Mouse (Mus musculus) thymus, postnatal 0 days (tissue): Measurements from ENCODE around the gene Plcg2. TPM values are rescaled to one million over a fixed set of nuclear protein-coding genes. Genes with fewer than 3 reads are reported as not detected.

ENCODE experiments used
- DNase-seq: peaks from one replicate; pipeline ENCODE4 v3.0.0-alpha.2; 2015; ENCODE audit warnings: low spot score
- polyA plus RNA-seq: library from polyadenylated mRNA; unstranded; fragments of >200 nt; fragmentation: Nextera tagmentation; extraction: Ambion mirVana; gene quantifications from 2 replicates; pipeline ENCODE4 v1.2.1, GENCODE M21; 2015

The Plcg2 gene
- polyA plus RNA-seq, 1 experiment from 2014 or later, result 8.4 TPM

DNA sequence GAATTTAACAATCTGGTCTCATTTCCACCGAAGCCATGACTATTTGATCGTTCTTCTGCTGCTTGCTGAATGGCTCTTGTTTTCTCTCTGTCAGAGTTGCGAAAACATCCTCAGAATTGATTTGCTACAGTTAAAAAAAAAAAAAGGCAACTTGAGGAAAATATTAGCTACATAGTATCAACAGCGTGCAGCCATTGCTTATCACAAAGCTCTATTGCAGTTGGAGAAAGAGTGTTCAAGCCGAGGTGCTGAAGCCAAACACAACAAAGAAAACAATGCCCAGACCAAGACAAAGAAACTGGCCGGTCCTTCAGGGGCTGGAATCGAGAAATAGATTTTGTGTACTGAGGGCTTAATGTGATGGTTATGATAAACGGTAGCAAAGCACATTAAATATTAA lies 47.0 kb downstream of the Plcg2 start:
- DNase-seq, result no peak

DNA sequence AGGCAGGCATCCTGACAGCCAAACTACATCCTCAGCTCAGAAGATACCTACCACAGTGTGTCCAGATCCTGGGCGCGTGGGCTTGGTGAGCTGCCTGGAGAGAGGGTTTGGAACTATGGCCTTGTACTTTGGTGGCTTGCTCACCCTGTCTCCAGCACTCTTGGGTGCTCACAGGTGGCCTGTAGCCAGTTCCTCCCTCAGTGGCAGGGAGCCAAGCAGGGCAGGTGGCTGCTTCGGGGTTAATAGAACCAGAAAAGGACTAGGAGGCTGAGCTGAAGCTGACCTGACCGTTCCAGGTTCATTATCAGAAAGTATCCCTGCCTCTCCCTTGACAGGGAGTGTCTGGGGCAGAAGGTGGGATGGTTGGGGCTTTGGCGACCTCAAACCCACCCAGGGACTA lies 48.3 kb downstream of the Plcg2 start:
- DNase-seq, result no peak

DNA sequence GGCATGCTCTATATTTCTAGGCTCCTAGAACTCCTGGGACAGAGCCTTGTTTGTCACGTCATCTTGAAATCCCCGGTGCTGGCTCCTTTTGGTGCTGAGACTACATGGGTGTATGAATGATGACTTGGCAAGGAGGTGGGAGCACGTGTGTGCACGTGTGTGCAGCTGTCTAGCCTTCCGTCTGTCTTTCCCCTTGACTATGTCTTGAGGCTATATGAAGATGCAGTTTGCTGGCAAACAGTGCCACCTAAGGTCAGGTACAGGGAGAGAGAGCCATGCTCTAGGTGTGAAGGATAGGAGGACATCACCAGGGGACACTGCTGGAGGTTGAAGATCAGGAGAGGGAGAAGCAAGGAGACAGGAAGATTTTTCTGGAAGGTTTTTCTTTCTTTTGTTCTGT lies 49.9 kb downstream of the Plcg2 start:
- peak; percentile 64 for DNase-seq

DNA sequence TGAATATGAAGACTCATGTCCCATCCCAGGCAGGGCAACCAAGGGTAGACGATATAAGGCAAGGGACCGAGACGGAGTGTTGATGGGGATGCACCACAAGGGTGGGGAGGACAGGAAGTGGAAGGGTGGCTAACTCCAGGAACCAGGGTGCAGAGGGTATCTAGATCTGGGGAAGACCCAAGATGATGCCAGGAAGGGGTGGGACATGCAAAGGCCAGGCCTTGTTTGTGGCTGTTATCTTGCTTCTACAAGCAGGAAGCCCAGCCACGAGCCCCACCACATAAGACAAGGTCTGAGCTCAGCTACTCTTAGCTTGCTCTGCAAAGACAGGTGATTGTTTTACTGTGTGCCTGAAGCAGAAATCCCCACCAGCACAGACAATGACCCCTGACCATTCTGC lies 50.4 kb downstream of the Plcg2 start:
- peak; percentile 76 for DNase-seq

DNA sequence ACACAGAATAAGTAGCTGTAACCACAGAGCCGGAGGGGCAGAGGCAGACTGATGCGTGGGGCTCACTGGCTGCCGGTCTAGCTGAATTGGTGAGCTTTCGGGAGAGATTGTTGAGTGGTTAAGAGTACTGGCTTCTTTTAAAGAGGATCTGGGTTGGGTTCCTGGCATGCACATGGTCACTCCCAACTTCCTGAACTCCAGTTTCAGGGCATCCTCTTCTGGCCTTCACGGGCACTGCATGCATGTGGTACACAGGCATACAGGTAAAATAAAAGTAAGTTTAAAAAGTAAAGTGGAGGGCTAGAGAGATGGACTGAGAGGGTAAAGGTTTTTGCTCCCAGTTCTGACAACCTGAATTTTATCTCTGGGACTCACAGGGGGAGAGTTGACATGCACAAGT lies 52.4 kb downstream of the Plcg2 start:
- DNase-seq, result no peak

DNA sequence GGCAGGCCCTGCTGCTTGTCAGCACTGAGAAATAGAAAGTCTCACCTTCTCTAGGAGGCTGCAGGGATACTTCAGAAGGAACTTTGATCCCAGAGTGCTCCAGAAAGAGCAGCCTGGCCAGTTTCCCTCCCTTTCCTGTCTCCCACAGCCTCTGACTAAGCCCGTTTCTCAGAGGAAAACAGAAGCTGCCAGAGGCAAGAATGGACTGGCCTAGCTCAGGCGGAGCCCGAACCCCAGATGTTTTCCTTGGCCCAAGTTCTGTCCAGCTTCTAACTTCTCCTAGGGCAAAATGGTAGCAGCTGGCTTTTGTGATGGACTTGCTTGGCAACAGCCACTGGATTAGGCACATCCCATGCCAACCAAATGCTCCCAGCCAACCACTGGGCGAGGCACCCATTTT lies 62.9 kb downstream of the Plcg2 start:
- no peak for DNase-seq

DNA sequence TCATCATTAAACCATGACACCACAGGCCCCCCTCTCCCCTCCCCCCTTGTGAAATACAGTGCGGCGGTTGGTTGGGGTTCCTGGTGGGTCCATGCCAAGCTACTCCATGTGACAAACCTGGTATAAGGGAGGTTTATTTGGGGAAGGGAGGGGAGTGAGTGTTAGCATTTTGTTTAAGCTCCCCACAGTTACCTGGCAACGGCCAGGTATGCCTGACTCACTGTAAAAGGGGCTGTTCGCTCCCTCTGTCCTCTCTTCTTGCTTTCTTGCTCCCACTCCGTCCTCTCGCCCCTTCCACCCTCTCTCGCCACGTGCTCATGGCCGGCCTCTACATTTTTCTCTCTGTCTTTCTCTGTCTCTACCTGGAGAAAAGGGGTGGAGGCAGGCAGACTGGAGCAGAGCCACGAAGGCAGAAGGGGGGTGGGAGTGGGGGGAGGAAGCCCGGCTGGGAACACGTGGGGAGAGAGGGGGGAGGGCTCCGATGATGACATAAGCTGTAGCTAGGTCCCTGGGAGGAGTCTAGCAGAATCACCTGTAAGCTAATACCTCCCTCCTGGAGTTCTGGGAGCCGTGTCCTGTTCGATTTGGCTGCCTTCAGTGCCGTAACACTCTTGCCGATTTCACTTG lies 63.8 kb downstream of the Plcg2 start:
- no peak for DNase-seq

DNA sequence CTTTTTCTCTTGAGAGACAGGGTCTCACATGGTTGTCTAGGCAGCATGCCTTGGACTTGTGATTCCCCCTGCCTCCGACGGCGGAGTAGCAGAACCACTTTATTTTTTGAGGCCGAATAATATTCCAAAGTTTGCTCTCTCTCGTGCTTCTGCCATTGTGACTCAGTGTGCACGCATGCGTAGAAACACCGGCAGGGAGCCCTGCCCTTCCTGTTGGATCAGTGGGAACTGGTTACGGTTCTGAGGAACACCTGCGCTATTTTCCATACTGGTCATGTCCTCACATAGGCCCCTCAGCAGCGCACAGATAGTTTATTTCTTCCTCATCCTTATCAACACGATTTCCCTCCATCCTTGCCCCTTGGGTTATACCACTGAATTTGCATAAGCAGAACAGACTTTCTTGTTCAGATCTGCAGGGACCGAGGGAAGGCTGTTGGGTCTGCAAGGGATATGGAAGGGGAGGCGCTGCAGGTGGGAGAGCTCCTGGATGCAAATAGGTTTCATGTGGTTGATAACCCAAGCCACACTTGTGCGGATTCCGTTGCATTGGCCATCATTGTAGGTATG lies 64.4 kb downstream of the Plcg2 start:
- DNase-seq, result no peak

DNA sequence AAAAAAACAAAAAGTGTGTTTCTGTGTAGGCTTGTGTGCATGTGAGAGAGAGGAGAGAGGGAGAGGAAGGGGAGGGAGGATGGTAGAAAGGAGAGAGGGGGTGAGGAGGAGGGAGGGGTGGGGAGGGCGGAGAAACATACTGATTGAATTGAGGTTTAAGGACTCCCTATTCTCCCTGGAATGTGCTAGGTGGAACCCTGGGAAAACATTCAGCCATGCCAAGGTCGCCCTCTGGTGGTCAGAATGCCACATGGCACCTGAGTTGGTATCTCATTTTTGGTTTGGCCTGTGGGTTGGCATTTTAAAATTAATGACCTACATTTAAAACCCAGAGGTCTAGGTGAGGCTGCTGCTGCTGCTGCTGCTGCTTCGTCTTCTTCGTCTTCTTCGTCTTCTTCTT lies 71.3 kb downstream of the Plcg2 start:
- DNase-seq, result peak; percentile 52

DNA sequence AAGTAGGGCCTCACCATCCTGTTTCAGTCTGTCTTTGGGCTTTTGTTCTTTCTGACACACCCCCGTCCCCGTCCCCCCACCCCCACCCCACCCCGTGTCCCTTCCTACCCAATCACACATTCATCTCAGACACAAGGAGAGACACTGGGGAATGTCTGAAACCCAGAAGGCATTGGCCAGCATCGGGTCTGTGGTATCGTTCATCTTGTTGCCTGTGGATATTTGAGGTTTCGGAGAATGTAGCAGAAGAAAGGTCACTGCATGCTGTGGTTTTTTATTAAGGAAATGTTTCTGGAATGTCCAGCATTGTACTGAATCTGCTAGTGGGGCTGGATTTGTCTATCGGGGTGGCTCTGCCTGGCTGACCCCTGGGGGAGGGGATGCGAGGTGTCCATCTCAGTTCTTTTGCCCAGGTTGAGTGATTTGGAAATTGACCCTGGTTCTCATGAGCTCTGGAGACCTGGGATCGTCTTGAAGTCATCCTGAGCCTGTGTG lies 78.2 kb downstream of the Plcg2 start:
- DNase-seq, result no peak

DNA sequence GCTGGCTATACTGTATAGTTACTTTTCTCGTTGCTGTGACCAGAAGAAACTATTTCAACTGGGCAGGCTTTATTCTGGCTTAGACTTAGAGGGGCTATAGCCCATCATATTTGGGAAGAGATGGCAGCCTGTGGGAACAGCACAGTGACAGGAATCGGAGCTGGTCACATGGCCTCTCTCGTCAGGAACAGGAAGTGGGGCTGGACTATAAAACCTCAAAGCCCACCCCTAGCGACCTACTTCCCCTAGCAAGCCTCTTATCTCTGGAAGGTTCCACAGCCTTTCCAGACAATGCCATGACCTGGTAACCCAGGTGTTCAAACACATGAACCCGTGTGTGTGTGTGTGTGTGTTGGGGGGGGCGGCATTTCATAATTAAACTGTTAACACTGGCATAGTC lies 79.0 kb downstream of the Plcg2 start:
- peak; percentile 30 for DNase-seq

DNA sequence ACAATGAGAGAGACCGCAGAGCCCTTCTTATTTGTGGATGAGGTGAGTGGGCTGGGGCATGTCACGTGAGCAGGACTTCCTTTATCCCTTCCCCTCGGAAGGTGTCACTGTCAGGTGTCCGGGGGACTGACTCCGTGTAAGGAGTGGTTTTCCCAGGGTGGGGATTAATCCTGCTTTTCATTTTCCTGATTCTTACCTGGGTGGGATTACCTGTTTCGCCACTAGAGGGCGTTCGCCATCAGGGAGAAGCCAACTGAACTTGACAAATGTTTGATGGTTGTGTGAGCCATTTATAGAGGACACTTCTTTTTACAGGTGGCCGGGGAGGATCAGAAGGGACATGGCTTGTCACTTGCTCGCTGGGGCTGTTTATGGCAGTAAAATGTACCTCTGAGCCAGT lies 79.8 kb downstream of the Plcg2 start:
- peak; percentile 15 for DNase-seq

DNA sequence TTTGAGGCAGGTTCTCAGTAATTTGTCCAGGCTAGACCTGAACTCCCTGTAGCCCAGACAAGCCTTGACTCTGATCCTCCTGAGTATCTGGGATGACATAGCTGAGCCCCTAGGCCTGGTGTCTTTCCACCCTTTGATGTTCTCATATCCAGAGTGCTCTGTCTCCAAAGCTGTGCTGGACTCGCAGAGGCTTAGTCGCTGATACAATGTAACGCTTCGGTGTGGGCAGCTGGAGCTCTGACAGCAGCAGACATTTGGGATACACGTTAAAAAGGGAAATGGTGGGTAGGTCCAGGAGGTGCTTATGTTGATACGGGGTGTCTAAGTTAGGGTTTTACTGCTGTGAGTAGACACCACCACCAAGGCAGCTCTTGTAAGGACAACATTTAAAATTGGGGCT lies 80.8 kb downstream of the Plcg2 start:
- no peak for DNase-seq

DNA sequence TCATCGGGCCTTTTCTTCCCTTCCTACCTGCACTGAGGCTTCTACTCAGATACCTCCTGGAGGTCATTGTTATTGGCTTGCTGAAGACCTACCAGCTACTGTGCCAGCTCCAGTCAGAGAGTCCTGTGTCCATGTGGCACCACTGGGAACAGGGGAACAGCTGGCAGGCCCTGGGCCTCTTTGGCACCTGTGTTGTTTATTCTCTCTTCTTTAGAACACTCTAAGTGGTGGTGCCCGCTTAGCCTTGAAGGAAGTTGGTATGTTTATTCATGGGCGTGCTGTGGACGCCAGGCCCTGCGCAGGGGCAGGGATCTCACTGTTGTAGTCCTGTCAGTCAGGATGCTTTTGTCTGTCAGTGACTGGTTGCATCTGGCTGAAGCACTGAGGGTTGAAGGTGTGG lies 95.8 kb downstream of the Plcg2 start:
- DNase-seq, result no peak

DNA sequence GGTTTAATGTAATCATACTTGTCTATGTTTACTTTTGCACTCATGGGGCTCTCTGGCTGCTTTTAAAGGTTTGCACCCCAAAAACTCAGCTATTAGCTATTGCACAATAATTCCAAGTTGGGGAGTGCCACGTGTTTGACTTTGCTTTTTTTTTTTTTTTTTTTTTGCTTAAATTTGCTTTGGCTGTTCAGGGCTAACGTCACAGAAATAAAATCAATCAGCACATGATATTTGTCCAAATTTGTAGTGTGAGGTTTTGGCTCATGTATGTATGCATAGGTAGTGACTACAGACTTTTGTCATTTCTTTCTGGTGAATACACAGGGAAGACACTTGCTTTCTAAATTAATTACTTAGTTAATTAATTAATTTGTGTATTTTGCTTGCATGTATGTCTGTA lies 96.9 kb downstream of the Plcg2 start:
- no peak for DNase-seq

DNA sequence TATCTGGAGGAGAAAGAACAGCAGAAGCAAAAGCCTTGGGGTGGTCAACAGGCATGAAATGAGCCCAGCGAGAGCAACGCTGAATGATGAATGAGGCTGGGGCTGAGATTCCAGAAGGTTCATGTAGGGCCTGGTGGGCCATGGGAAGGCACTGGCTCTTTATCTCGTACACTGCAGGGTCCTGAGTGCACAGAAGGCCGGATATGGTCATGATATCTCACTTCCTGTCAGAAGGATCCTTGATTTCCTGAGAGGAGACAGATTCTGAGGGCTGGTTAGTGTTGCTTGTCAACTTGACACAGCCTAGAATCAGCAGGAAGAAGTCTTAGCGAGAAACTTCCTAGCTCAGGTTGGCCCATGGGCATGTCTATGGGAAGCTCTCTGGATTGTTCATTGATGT lies 98.7 kb downstream of the Plcg2 start:
- DNase-seq, result no peak

DNA sequence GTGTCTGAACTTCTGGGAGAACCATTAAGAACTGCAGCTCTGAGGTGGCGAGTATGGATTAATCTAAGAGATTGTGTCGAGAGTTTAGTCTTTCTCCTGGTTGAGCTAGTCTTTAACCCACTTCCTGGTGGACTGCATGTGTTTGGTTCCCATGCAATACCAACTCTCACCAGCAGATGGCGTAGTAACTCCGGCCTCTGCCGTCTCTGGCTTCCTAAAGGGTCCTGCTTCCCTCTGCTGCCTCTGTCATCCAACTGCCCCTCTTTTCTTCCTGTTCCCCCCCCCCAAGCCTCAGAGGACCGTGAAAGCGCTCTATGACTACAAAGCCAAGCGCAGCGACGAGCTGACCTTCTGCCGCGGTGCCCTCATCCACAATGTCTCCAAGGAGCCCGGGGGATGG lies 102.7 kb downstream of the Plcg2 start:
- peak; percentile 41 for DNase-seq

DNA sequence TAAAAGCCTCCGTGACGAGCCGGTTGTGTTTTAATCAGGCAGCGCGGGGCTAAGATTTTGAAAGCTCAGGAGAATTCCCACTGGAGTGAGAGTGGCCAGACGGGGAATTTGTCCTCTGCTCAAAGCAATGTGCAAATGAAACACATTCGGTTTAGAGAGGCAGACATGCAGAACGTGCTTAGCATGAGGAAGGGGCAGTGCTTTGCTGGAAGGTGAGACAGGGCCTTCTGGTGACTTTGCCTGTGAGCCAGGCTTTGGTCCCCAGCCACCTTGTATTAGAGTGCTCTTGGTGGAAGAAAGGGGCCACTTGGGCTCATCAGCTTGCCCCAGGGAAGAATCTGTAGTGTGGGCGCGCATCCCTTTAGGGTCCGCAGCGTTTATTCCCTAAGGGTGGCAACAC lies 106.0 kb downstream of the Plcg2 start:
- no peak for DNase-seq

DNA sequence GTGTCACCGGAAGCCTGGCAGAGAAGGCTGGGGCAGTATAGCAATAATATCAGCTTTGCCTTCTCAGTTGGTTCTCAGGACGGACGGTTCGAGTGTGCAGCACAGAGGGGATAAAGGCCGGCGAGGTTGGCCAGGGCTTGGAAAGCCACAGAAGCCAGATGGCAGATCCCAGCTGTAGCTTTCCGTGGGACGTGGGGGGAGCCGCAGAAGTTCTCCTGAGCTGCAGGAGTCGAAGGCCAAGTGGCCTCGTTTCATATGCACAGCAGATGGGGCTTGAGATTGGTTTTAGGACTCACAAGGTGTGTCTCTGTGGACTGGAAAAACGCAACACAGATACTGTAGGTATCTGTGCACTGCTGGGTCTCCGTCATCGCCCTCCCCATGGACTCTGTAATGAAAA lies 106.6 kb downstream of the Plcg2 start:
- no peak for DNase-seq

DNA sequence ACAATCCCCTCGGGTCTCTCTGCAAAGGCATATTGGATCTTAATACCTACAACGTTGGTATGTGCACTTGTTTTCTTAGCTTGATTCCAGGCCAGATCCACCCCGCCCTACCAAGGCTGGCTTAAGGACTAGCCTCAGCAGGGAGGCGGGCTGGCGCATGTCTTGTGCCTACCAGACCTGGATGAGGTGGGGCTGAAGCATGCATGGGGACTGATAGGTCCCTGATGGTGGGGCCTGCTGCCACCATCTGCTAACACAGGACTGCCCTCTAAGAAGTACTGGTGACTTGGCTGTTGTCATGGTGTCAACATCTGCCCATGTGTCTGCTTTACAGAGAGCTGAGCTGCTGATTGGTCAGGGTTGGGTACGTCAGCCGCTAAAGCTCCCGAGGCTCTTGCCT lies 107.1 kb downstream of the Plcg2 start:
- DNase-seq, result no peak

DNA sequence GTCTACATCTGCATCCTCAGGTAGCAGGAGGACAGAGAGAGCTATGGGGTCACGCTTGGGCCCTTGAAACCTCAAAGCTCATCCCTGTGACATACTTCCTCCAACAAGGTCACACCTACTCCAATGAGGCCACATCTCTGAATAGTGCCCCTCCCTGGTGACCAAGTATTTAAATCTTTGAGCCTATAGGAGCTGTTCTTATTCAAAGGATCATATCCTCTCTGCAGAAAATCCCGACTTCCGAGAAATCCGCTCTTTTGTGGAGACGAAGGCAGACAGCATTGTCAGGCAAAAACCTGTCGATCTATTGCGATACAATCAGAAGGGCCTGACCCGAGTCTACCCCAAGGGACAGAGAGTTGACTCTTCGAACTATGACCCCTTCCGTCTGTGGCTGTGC lies 112.4 kb downstream of the Plcg2 start:
- no peak for DNase-seq

DNA sequence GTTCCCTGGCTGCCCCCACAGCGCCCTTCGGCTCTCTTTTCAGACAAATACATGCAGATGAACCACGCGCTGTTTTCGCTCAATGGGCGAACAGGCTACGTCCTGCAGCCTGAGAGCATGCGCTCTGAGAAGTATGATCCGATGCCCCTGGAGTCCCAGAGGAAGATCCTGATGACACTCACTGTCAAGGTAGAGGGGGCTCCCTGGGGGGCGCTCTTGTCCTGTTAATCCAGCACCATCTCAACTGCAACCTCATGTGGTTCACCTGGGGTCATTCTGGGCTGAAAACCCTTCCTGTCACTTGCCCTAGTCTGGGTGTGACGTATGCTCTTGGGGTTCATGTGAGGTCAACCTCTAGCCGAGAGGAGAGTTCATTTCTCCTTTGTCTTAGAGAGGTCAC lies 114.8 kb downstream of the Plcg2 start:
- DNase-seq, result no peak

DNA sequence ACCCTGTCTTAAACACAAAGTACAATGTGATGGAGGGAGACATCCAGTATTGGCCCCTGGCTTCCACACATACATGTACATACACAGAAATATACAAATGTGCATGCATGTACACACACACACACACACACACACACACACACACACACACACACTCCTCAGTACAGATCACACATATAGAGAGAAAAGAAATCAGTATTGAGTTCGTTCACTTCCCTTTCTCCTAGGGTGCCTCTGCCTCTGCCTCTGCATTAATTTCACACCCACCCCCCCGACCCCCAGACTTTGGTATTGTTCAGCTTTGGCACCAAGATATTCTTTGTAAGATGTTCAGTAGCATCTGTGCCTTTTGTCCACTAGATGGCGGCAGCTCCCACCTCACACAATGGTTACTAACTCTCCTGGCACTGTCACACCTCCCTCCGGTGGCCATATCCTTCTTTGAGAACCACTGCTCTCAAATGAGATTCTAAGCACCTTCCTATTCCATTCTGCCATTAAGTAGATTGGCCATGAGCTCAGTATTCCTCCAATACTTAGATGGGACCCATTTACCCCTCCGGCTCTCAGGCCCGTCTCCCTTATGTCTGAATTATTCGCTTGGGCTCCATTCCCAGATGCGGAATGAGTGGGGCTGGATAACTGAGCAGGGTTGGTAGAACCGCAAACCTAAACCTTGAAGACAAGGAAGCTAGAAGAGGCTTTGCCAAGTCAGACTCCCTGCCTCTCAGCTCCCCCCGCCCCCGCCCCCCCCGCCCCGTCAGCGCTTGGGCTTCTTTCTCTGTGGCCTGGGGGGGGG lies 128.1 kb downstream of the Plcg2 start:
- DNase-seq, result peak; percentile 65
